In genomic region chr11:121362212-121362611, GRCm38 (mm10) we compare ENCODE assay signal across 9 mouse cellular contexts. TPM values are rescaled to one million over a fixed set of nuclear protein-coding genes. Genes with fewer than 3 reads are reported as not detected.
DNase-seq lines count a peak whose midpoint lies in the region; ATAC-seq and TF ChIP-seq lines count a peak whose summit lies in the region.
"Had no signal": no experiment of that assay in that cellular context is flagged by ENCODE, and none has a peak within 500 bp of the region (broad histone marks: within the 10 kb centered on the region; RNA-seq: fewer than 3 reads in every experiment).

No protein-coding gene starts in this region.

- no peak for TF ChIP-seq EP300 in liver, postnatal 0 days (IDR thresholded peaks at IDR 0.05; ENCODE audit: low read depth)

- no peaks in the 10 kb centered on the region for H3K27me3 ChIP-seq in midbrain, embryonic 11.5 days (ENCODE audit: control insufficient read depth, insufficient read depth, low read length)
- H3K27me3 ChIP-seq in midbrain, embryonic 13.5 days = no peaks in the 10 kb centered on the region
- no peaks in the 10 kb centered on the region for H3K27me3 ChIP-seq in liver, postnatal 0 days (ENCODE audit: insufficient read depth, low read length)
- no peaks in the 10 kb centered on the region for H3K27me3 ChIP-seq in testis, adult 2 months (ENCODE audit: control insufficient read depth, insufficient read depth, low read length)
- no peaks in the 10 kb centered on the region for H3K27me3 ChIP-seq in forebrain, embryonic 16.5 days (replicated peaks; ENCODE audit: control insufficient read depth, insufficient read depth, low read length)

- H3K36me3 ChIP-seq in midbrain, embryonic 11.5 days (ENCODE audit: control insufficient read depth, insufficient read depth, low read length) = no peaks in the 10 kb centered on the region
- no peaks in the 10 kb centered on the region for H3K36me3 ChIP-seq in midbrain, embryonic 13.5 days
- H3K36me3 ChIP-seq in liver, postnatal 0 days (replicated peaks; ENCODE audit: insufficient read depth, low read length) = no peaks in the 10 kb centered on the region
- no peaks in the 10 kb centered on the region for H3K36me3 ChIP-seq in testis, adult 2 months (ENCODE audit: control insufficient read depth, insufficient read depth, low read length)
- no peaks in the 10 kb centered on the region for H3K36me3 ChIP-seq in forebrain, embryonic 16.5 days (ENCODE audit: control insufficient read depth, insufficient read depth)

- H3K9me3 ChIP-seq in midbrain, embryonic 11.5 days (ENCODE audit: control insufficient read depth, low read length) = no peaks in the 10 kb centered on the region
- no peaks in the 10 kb centered on the region for H3K9me3 ChIP-seq in midbrain, embryonic 13.5 days
- H3K9me3 ChIP-seq in liver, postnatal 0 days (ENCODE audit: low read length) = no peaks in the 10 kb centered on the region
- no peaks in the 10 kb centered on the region for H3K9me3 ChIP-seq in forebrain, embryonic 16.5 days (ENCODE audit: control insufficient read depth, low read length)

- H3K9ac ChIP-seq in midbrain, embryonic 11.5 days (ENCODE audit: low read length) = no peak overlapping the region
- H3K9ac ChIP-seq in midbrain, embryonic 13.5 days (replicated peaks) = no peak overlapping the region
- H3K9ac ChIP-seq in liver, postnatal 0 days (replicated peaks) = no peak overlapping the region
- H3K9ac ChIP-seq in forebrain, embryonic 16.5 days (replicated peaks; ENCODE audit: low read depth, low read length) = no peak overlapping the region

- TF ChIP-seq CTCF in liver, postnatal 0 days (IDR thresholded peaks at IDR 0.05; ENCODE audit: low read depth) = peak; percentile 76
- peak; percentile 75; the same call in 1 of the 2 replicates for TF ChIP-seq CTCF in testis, adult 2 months (IDR thresholded peaks at IDR 0.05; ENCODE audit: control insufficient read depth, insufficient read depth, insufficient replicate concordance, low read depth, low read length)

- no peak for TF ChIP-seq POLR2A in testis, adult 2 months (IDR thresholded peaks at IDR 0.05; ENCODE audit: control insufficient read depth, low read depth, low read length)

- ATAC-seq in midbrain, embryonic 11.5 days (ENCODE audit: low FRiP score) = no peak
- ATAC-seq in midbrain, embryonic 13.5 days = no peak
- ATAC-seq in liver, postnatal 0 days = peak; percentile 56; the same call in 1 of the 2 replicates
- ATAC-seq in forebrain, embryonic 16.5 days = no peak

- no peaks in the 10 kb centered on the region for H3K4me1 ChIP-seq in midbrain, embryonic 11.5 days (ENCODE audit: control insufficient read depth, insufficient read depth, low read length)
- H3K4me1 ChIP-seq in midbrain, embryonic 13.5 days (replicated peaks) = no peaks in the 10 kb centered on the region
- no peaks in the 10 kb centered on the region for H3K4me1 ChIP-seq in liver, postnatal 0 days (ENCODE audit: insufficient read depth)
- no peaks in the 10 kb centered on the region for H3K4me1 ChIP-seq in testis, adult 2 months (ENCODE audit: control insufficient read depth, insufficient read depth, low read length)
- H3K4me1 ChIP-seq in forebrain, embryonic 16.5 days (replicated peaks; ENCODE audit: control insufficient read depth, insufficient read depth, low read length) = no peaks in the 10 kb centered on the region

- H3K4me2 ChIP-seq in midbrain, embryonic 11.5 days = no peak overlapping the region
- H3K4me2 ChIP-seq in midbrain, embryonic 13.5 days (replicated peaks) = no peak overlapping the region
- H3K4me2 ChIP-seq in liver, postnatal 0 days (ENCODE audit: low read depth, low read length) = no peak overlapping the region
- no peak overlapping the region for H3K4me2 ChIP-seq in forebrain, embryonic 16.5 days (ENCODE audit: low read length)

- WGBS in midbrain, embryonic 11.5 days = 33% methylated on average over 5 of the region's 5 CpGs
- WGBS in midbrain, embryonic 13.5 days = 34% methylated on average over 5 of the region's 5 CpGs
- WGBS in liver, postnatal 0 days (ENCODE audit: insufficient replicate concordance) = 26% methylated on average over 5 of the region's 5 CpGs
- 34% methylated on average over 5 of the region's 5 CpGs for WGBS in forebrain, embryonic 16.5 days

- DNase-seq in cerebellum, adult 18-20 months = peak; percentile 33 to 37
- DNase-seq in cerebellum, adult 9-10 months = no peak
- peak; percentile 73 for DNase-seq in midbrain, embryonic 11.5 days (ENCODE audit: low spot score, missing footprints)
- DNase-seq in cerebellum, postnatal 36 days = peak; percentile 19 to 29
- peak; percentile 63 for DNase-seq in liver, postnatal 0 days

- H3K27ac ChIP-seq in midbrain, embryonic 11.5 days (ENCODE audit: low read depth, low read length) = no peak overlapping the region
- H3K27ac ChIP-seq in midbrain, embryonic 13.5 days = no peak overlapping the region
- H3K27ac ChIP-seq in liver, postnatal 0 days (ENCODE audit: low read depth) = no peak overlapping the region
- H3K27ac ChIP-seq in testis, adult 2 months (ENCODE audit: control insufficient read depth, insufficient read depth, low read depth, low read length) = no peak overlapping the region
- H3K27ac ChIP-seq in forebrain, embryonic 16.5 days (ENCODE audit: low read length) = no peak overlapping the region

- H3K4me3 ChIP-seq in midbrain, embryonic 11.5 days (ENCODE audit: low read depth, low read length) = no peak overlapping the region
- no peak overlapping the region for H3K4me3 ChIP-seq in midbrain, embryonic 13.5 days (replicated peaks)
- no peak overlapping the region for H3K4me3 ChIP-seq in liver, postnatal 0 days (ENCODE audit: low read depth, low read length)
- H3K4me3 ChIP-seq in testis, adult 2 months (ENCODE audit: control insufficient read depth, low read depth, low read length) = no peak overlapping the region
- no peak overlapping the region for H3K4me3 ChIP-seq in forebrain, embryonic 16.5 days (replicated peaks; ENCODE audit: low read length)
- H3K4me3 ChIP-seq: erythroblast, embryonic 14.5 days had no signal

RNA-seq across cellular contexts. Expression of gene Wdr45b, which starts 8.0 kb away (rescaled TPM):
- 94.4 and 99.2 TPM in 2 replicates for polyA plus RNA-seq in midbrain, embryonic 11.5 days (2014; fragmentation: Nextera tagmentation; extraction: Ambion mirVana)
- 80.4 and 82.6 TPM in 2 replicates for polyA plus RNA-seq in midbrain, embryonic 13.5 days (2015; fragmentation: Nextera tagmentation; extraction: Ambion mirVana)
- 16.6 and 16.7 TPM in 2 replicates for polyA plus RNA-seq in liver, postnatal 0 days (2015; fragmentation: Nextera tagmentation; extraction: Ambion mirVana)
- polyA plus RNA-seq in testis, adult 2 months (2012; rRNA removed) = 26.7 and 27.9 TPM in 2 replicates
- 93.1 and 95.5 TPM in 2 replicates for polyA plus RNA-seq in forebrain, embryonic 16.5 days (2015; fragmentation: Nextera tagmentation; extraction: Ambion mirVana)

RNA-seq across cellular contexts. Expression of gene Rab40b, which starts 25.8 kb away (rescaled TPM):
- 3.3 and 3.8 TPM in 2 replicates for polyA plus RNA-seq in midbrain, embryonic 11.5 days (2014; fragmentation: Nextera tagmentation; extraction: Ambion mirVana)
- polyA plus RNA-seq in midbrain, embryonic 13.5 days (2015; fragmentation: Nextera tagmentation; extraction: Ambion mirVana) = 5.9 and 7.9 TPM in 2 replicates
- polyA plus RNA-seq in liver, postnatal 0 days (2015; fragmentation: Nextera tagmentation; extraction: Ambion mirVana) = 0.58 and 0.60 TPM in 2 replicates
- 0.32 and 0.47 TPM in 2 replicates for polyA plus RNA-seq in testis, adult 2 months (2012; rRNA removed)
- 7.5 and 9.6 TPM in 2 replicates for polyA plus RNA-seq in forebrain, embryonic 16.5 days (2015; fragmentation: Nextera tagmentation; extraction: Ambion mirVana)

RNA-seq across cellular contexts. Expression of gene Fn3krp, which starts 59.0 kb away (rescaled TPM):
- polyA plus RNA-seq in midbrain, embryonic 11.5 days (2014; fragmentation: Nextera tagmentation; extraction: Ambion mirVana) = 8.6 and 10.6 TPM in 2 replicates
- polyA plus RNA-seq in midbrain, embryonic 13.5 days (2015; fragmentation: Nextera tagmentation; extraction: Ambion mirVana) = 11.7 and 11.9 TPM in 2 replicates
- 12.2 and 14.6 TPM in 2 replicates for polyA plus RNA-seq in liver, postnatal 0 days (2015; fragmentation: Nextera tagmentation; extraction: Ambion mirVana)
- polyA plus RNA-seq in testis, adult 2 months (2012; rRNA removed) = 7.1 and 8.0 TPM in 2 replicates
- polyA plus RNA-seq in forebrain, embryonic 16.5 days (2015; fragmentation: Nextera tagmentation; extraction: Ambion mirVana) = 7.8 and 10.1 TPM in 2 replicates
